Mouse (Mus musculus) embryonic facial prominence, embryonic 13.5 days (tissue): ENCODE measurements around the gene Hsh2d. TPM values are rescaled to one million over a fixed set of nuclear protein-coding genes. Genes with fewer than 3 reads are reported as not detected.

Source experiments
- ATAC-seq: fragments of 200-750 bp; cut with Nextera tagmentation; 2 replicates; pipeline ENCODE4 v1.8.0; 2017; ENCODE audit warnings: low read depth; ENCODE audit not compliant: insufficient number of reproducible peaks, insufficient read depth, low FRiP score, low TSS enrichment
- H3K27ac ChIP-seq: fragments of 300-500 bp; sonication (generic); 2 replicates; pipeline ENCODE4 v1.5.1; 2015; ENCODE audit warnings: moderate library complexity, mild to moderate bottlenecking, inconsistent platforms
- H3K27me3 ChIP-seq: fragments of 300-500 bp; sonication (generic); 2 replicates; pipeline ENCODE4 v1.6.1; 2015; ENCODE audit warnings: mild to moderate bottlenecking, inconsistent platforms
- H3K36me3 ChIP-seq: fragments of 300-500 bp; sonication (generic); 2 replicates; pipeline ENCODE4 v1.6.1; 2015; ENCODE audit warnings: mild to moderate bottlenecking, inconsistent platforms
- H3K4me1 ChIP-seq: fragments of 300-500 bp; sonication (generic); 2 replicates; pipeline ENCODE4 v1.6.1; 2015; ENCODE audit warnings: inconsistent platforms
- H3K4me2 ChIP-seq: fragments of 300-500 bp; sonication (generic); 2 replicates; pipeline ENCODE4 v1.6.1; 2015; ENCODE audit warnings: moderate library complexity, mild to moderate bottlenecking, inconsistent platforms
- H3K4me3 ChIP-seq: fragments of 300-500 bp; sonication (generic); 2 replicates; pipeline ENCODE4 v1.5.1; 2015; ENCODE audit warnings: mild to moderate bottlenecking, inconsistent platforms
- H3K9ac ChIP-seq: fragments of 300-500 bp; sonication (generic); 2 replicates; pipeline ENCODE4 v1.6.1; 2015; ENCODE audit warnings: mild to moderate bottlenecking, inconsistent platforms
- H3K9me3 ChIP-seq: fragments of 300-500 bp; sonication (generic); 2 replicates; pipeline ENCODE4 v1.6.1; 2016; ENCODE audit warnings: inconsistent platforms
- WGBS: fragments of 180-500 bp; shearing (Covaris S2); methylation state at CpG from one replicate; pipeline ENCODE4 v1.1.7; 2015; ENCODE audit warnings: mixed read lengths; 5-methylcytosine and 5-hydroxymethylcytosine counted together
- polyA plus RNA-seq: library from polyadenylated mRNA; unstranded; fragments of >200 nt; fragmentation: Nextera tagmentation; extraction: Ambion mirVana; gene quantifications from 2 replicates; pipeline ENCODE4 v1.2.1, GENCODE M21; 2015

Hsh2d gene
- polyA plus RNA-seq, result not detected in 2 replicates

- no peaks in the 10 kb centered on the region for H3K9me3 ChIP-seq
- WGBS, result 66% methylated on average over 12 of the region's 12 CpGs
- H3K4me1 ChIP-seq, result no peaks in the 10 kb centered on the region
- no peak within 1 kb of the TSS for H3K9ac ChIP-seq
- H3K4me3 ChIP-seq, result no peak within 1 kb of the TSS
- no peak within 1 kb of the TSS for H3K27ac ChIP-seq
- no peak for ATAC-seq
- no peak within 1 kb of the TSS for H3K4me2 ChIP-seq
- H3K27me3 ChIP-seq, result no peaks in the 10 kb centered on the region
- no peaks in the 10 kb centered on the region for H3K36me3 ChIP-seq
These were observed at the start of gene Hsh2d for GRCm38 (mm10) chr8:72189417-72190214. TSS of gene Hsh2d (plus strand) at chr8:72189638.

- Histone ChIP-seq H3K4me2 (no peak overlapping the region), H3K4me1 (peaks cover 5% of the 10 kb centered on the region), H3K9ac (no peak overlapping the region), H3K27me3 (no peaks in the 10 kb centered on the region), H3K9me3 (no peaks in the 10 kb centered on the region), H3K36me3 (peaks cover 95% of the 10 kb centered on the region), H3K4me3 (no peak overlapping the region), H3K27ac (no peak overlapping the region)
- ATAC-seq, result no peak
- 89% methylated on average over 13 of the region's 13 CpGs for WGBS
These were observed 46.1 kb upstream of the Hsh2d start for GRCm38 (mm10) chr8:72143256-72143824.

DNA sequence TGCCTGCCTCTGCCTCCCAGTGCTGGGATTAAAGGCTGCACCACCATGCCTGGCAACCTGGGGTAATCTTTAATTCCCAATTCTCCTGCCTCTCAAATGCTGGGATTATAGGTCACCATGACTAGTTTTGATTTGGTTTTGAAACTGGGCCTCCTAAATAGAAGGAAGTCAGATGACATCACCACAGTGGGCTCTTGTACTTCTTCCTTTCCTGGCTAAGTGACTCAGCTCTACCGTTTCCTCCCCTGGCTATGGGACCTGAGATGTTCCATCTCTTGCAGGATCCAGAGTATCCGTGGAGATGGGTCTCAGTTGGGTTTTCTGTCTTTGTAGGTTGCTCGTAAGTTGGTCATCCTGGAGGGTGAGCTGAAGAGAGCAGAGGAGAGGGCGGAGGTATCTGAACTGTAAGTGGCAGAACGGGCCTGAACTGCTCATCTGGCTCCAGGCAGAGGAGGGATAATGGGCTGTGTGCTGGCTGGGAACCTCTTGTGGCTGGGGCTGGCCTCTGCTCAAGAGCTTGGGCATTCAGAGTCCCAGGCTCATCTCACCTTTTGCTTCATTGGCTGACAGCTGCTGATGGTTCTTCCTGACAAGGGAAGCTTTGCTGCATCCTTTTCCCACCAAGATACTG lies 45.0 kb upstream of the Hsh2d start:
- WGBS, result 78% methylated on average over 5 of the region's 5 CpGs
- H3K27ac ChIP-seq, result no peak overlapping the region
- peaks cover 93% of the 10 kb centered on the region for H3K36me3 ChIP-seq
- no peaks in the 10 kb centered on the region for H3K9me3 ChIP-seq
- H3K4me2 ChIP-seq, result no peak overlapping the region
- H3K4me3 ChIP-seq, result no peak overlapping the region
- H3K27me3 ChIP-seq, result no peaks in the 10 kb centered on the region
- ATAC-seq, result no peak
- H3K9ac ChIP-seq, result no peak overlapping the region
- no peaks in the 10 kb centered on the region for H3K4me1 ChIP-seq

GRCm38 (mm10) chr8:72145511-72145910 lies 43.9 kb upstream of the Hsh2d start:
- Histone ChIP-seq H3K27ac (no peak overlapping the region), H3K9me3 (no peaks in the 10 kb centered on the region), H3K9ac (no peak overlapping the region), H3K4me1 (no peaks in the 10 kb centered on the region), H3K36me3 (peaks cover 93% of the 10 kb centered on the region), H3K27me3 (no peaks in the 10 kb centered on the region), H3K4me3 (no peak overlapping the region), H3K4me2 (no peak overlapping the region)
- ATAC-seq, result no peak
- WGBS, result 89% methylated on average over 3 of the region's 3 CpGs

- no peak overlapping the region for H3K4me3 ChIP-seq
- WGBS, result 97% methylated on average over 1 of the region's 1 CpGs
- H3K9me3 ChIP-seq, result no peaks in the 10 kb centered on the region
- H3K9ac ChIP-seq, result no peak overlapping the region
- H3K4me1 ChIP-seq, result no peaks in the 10 kb centered on the region
- H3K27ac ChIP-seq, result no peak overlapping the region
- H3K27me3 ChIP-seq, result no peaks in the 10 kb centered on the region
- peaks cover 94% of the 10 kb centered on the region for H3K36me3 ChIP-seq
- no peak for ATAC-seq
- H3K4me2 ChIP-seq, result no peak overlapping the region
These were observed 43.4 kb upstream of the Hsh2d start for GRCm38 (mm10) chr8:72146056-72146455.

DNA sequence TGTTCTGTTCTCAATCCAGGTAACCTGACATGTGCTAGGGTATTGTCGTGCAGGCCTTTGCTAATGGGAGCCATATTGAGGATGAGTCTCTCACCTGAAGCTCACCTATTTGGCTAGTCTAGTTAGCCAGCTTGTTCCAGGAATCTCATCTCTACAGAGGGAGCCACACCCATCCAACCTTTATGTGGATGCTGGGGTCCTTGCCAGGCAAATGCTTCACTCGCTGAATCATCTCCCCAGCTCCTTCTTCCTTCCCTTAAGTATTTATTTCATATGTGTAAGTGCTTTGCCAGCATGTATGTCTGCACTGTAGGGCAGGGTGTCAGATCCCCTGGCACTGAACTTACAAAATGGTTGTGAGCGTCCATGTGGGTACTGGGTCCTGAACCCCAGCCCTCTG lies 42.9 kb upstream of the Hsh2d start:
- Histone ChIP-seq H3K27me3 (no peaks in the 10 kb centered on the region), H3K4me1 (no peaks in the 10 kb centered on the region), H3K27ac (no peak overlapping the region), H3K4me2 (no peak overlapping the region), H3K9me3 (no peaks in the 10 kb centered on the region), H3K4me3 (no peak overlapping the region), H3K36me3 (peaks cover 94% of the 10 kb centered on the region), H3K9ac (no peak overlapping the region)
- no peak for ATAC-seq
- whole genome bisulfite sequencing, result 82% methylated on average over 3 of the region's 3 CpGs

GRCm38 (mm10) chr8:72147266-72147665 lies 42.2 kb upstream of the Hsh2d start:
- no peaks in the 10 kb centered on the region for H3K27me3 ChIP-seq
- no peak overlapping the region for H3K4me2 ChIP-seq
- ATAC-seq, result no peak
- H3K4me3 ChIP-seq, result no peak overlapping the region
- no peak overlapping the region for H3K27ac ChIP-seq
- no peak overlapping the region for H3K9ac ChIP-seq
- WGBS, result 86% methylated on average over 2 of the region's 2 CpGs
- no peaks in the 10 kb centered on the region for H3K9me3 ChIP-seq
- peaks cover 94% of the 10 kb centered on the region for H3K36me3 ChIP-seq
- H3K4me1 ChIP-seq, result no peaks in the 10 kb centered on the region

DNA sequence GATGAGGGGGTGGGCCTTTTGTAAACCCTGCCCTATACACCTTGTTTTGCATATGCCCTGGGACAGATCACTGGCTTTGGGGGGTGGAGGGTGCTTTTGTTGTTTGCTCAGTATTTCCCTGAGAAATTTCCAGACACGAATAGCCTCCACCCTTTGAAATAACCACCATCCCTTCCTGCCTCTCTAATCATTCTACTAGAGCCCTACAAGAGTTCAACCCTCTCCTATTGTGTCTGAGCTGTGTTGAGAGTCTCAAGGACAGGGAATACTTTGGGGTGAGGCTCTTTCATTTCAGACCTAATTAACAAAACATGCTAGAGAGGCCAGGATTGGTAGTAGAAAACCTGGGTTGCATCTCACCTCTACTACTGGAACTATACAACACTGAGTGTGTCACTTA lies 40.4 kb upstream of the Hsh2d start:
- H3K4me1 ChIP-seq, result no peaks in the 10 kb centered on the region
- H3K36me3 ChIP-seq, result peaks cover 90% of the 10 kb centered on the region
- no peak for ATAC-seq
- H3K9me3 ChIP-seq, result no peaks in the 10 kb centered on the region
- 91% methylated on average over 1 of the region's 1 CpGs for WGBS
- no peaks in the 10 kb centered on the region for H3K27me3 ChIP-seq
- no peak overlapping the region for H3K27ac ChIP-seq
- H3K9ac ChIP-seq, result no peak overlapping the region
- no peak overlapping the region for H3K4me2 ChIP-seq
- H3K4me3 ChIP-seq, result no peak overlapping the region

DNA sequence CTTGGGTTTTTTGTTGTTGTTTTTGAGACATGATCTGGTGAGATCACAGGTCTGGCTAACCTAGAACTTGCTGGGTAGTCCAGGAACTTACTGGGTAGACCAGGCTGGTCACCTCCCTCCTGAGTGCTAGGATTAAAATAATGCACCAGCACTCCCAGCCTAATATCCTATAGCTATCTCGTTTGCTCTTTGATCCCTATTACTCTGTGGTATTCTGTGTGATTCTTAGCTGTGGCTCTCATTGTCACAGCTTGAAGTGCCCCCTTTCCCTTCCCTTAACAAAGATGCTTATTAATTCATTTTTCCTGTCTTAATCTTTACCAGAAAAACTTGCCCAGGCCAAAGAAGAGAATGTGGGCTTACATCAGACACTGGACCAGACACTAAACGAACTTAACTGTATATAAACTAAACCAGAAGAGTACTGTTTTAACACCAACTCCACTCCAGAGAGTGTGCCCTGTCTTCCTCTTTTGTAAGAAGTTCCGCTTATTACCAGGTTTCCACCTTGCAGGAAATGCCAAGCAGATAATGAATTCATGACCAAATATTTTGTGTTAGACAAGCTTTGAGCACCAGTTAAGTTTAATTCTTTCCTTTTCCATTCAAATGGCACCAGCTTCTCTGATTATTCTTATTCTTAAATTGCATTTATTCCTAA lies 37.9 kb upstream of the Hsh2d start:
- Histone ChIP-seq H3K27me3 (no peaks in the 10 kb centered on the region), H3K36me3 (peaks cover 68% of the 10 kb centered on the region), H3K4me2 (no peak overlapping the region), H3K27ac (no peak overlapping the region), H3K9ac (no peak overlapping the region), H3K9me3 (no peaks in the 10 kb centered on the region), H3K4me1 (no peaks in the 10 kb centered on the region), H3K4me3 (no peak overlapping the region)
- no peak for ATAC-seq
- WGBS, result 83% methylated on average over 3 of the region's 3 CpGs

DNA sequence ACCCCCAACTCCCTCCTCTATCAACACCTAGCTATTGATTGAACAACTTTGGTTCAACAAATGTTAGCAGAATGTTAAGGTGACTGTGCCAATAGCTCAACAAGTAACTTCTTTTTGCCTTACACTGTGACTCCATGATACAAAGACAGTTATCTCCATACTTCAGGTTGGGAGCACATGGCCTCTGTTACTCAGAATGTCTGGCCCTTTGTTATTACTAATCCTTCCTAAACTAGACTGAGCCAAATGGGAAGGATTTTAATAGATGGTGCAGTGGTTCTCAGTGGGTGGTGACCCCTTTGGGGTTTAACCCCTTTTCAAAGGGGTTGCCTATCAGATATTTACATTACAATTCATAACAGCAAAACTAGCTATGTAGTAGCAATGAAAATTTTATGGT lies 36.1 kb upstream of the Hsh2d start:
- H3K36me3 ChIP-seq, result peaks cover 50% of the 10 kb centered on the region

DNA sequence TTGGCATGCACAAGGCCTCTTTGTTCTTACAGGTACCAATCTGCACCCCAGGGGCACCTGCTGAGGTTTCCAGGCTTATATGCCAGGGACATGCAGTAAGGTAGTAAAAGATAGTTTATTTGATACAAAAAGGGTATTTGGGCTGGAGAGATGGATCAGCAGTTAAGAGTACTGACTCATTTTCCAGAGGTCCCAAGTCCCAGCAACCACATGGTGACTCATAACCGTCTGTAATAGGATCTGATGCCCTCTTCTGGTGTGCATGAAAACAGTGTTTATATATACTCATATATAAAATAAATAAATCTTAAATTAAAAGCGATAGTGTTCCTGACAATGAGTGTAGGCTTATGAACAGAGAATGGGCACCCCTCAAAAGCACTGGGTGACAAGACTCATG lies 31.3 kb upstream of the Hsh2d start:
- H3K27ac ChIP-seq, result no peak overlapping the region
- WGBS, result 85% methylated on average over 2 of the region's 2 CpGs
- ATAC-seq, result no peak
- peaks cover 7% of the 10 kb centered on the region for H3K36me3 ChIP-seq
- H3K4me3 ChIP-seq, result no peak overlapping the region
- no peak overlapping the region for H3K9ac ChIP-seq
- no peaks in the 10 kb centered on the region for H3K9me3 ChIP-seq
- H3K4me1 ChIP-seq, result peaks cover 18% of the 10 kb centered on the region
- no peak overlapping the region for H3K4me2 ChIP-seq
- no peaks in the 10 kb centered on the region for H3K27me3 ChIP-seq

More for the DNA sequence above, 36.1 kb upstream of the Hsh2d start:
- Histone ChIP-seq H3K4me2 (no peak overlapping the region), H3K27ac (no peak overlapping the region), H3K4me3 (no peak overlapping the region), H3K9ac (no peak overlapping the region), H3K27me3 (no peaks in the 10 kb centered on the region), H3K4me1 (no peaks in the 10 kb centered on the region), H3K9me3 (no peaks in the 10 kb centered on the region)
- no peak for ATAC-seq
